In genomic region chr10:76714303-76714702, GRCm38 (mm10) we compare ENCODE assay signal across 29 mouse cellular contexts. TPM values are rescaled to one million over a fixed set of nuclear protein-coding genes. Genes with fewer than 3 reads are reported as not detected.
DNase-seq lines count a peak whose midpoint lies in the region; ATAC-seq lines count a peak whose summit lies in the region.
"Had no signal": no experiment of that assay in that cellular context is flagged by ENCODE, and none has a peak within 500 bp of the region (broad histone marks: within the 10 kb centered on the region; RNA-seq: fewer than 3 reads in every experiment).

No protein-coding gene starts in this region.

- peak; percentile 26 to 49 for DNase-seq in cerebellum, postnatal 14 days
- no peak for DNase-seq in cerebellum, postnatal 4 days (ENCODE audit: low spot score in 2 of 2)
- peak; percentile 32 for DNase-seq in layer of hippocampus, adult 11-12 months (ENCODE audit: low spot score)
- DNase-seq in layer of hippocampus, adult 9-10 months (ENCODE audit: low spot score) = no peak
- no peak for DNase-seq in limb, embryonic 10.5 days (ENCODE audit: low spot score)
- peak; percentile 32 for DNase-seq in brain, adult 2 months (ENCODE audit: low read depth, low spot score)
- DNase-seq in spleen, adult 12 weeks (ENCODE audit: low spot score) = no peak
- DNase-seq: adrenal gland, postnatal 10 days; cerebellum, adult 18-20 months; heart, postnatal 14 days; kidney, adult 2 months; kidney, postnatal 36 days; lung, embryonic 14.5 days; right cerebral cortex, adult 18-20 months; thymus, adult 2 months; thymus, postnatal 36 days had no signal

- no peaks in the 10 kb centered on the region for H3K27me3 ChIP-seq in limb, embryonic 13.5 days
- no peaks in the 10 kb centered on the region for H3K27me3 ChIP-seq in limb, embryonic 10.5 days (ENCODE audit: low read depth, poor library complexity, severe bottlenecking)
- H3K27me3 ChIP-seq: embryonic facial prominence, embryonic 12.5 days; forebrain, embryonic 15.5 days; hindbrain, embryonic 15.5 days; intestine, embryonic 15.5 days; liver, embryonic 15.5 days; neural tube, embryonic 12.5 days had no signal

- H3K27ac ChIP-seq in limb, embryonic 13.5 days = no peak overlapping the region
- no peak overlapping the region for H3K27ac ChIP-seq in limb, embryonic 10.5 days
- H3K27ac ChIP-seq: embryonic facial prominence, embryonic 12.5 days; forebrain, embryonic 10.5 days; forebrain, embryonic 15.5 days; hindbrain, embryonic 10.5 days; hindbrain, embryonic 15.5 days; intestine, embryonic 15.5 days; liver, embryonic 15.5 days; midbrain, embryonic 10.5 days; neural tube, embryonic 12.5 days had no signal

- peaks cover 99% of the 10 kb centered on the region for H3K36me3 ChIP-seq in limb, embryonic 13.5 days
- H3K36me3 ChIP-seq in limb, embryonic 10.5 days = peaks cover 9% of the 10 kb centered on the region
- H3K36me3 ChIP-seq: forebrain, embryonic 10.5 days; forebrain, embryonic 15.5 days; G1E; hindbrain, embryonic 15.5 days; liver, embryonic 15.5 days; midbrain, embryonic 10.5 days; neural tube, embryonic 12.5 days had no signal

- WGBS in limb, embryonic 13.5 days = 88% methylated on average over 7 of the region's 7 CpGs
- WGBS in limb, embryonic 10.5 days = 86% methylated on average over 7 of the region's 7 CpGs

- H3K4me1 ChIP-seq in limb, embryonic 13.5 days = no peaks in the 10 kb centered on the region
- H3K4me1 ChIP-seq in limb, embryonic 10.5 days = 0 out of 2 replicates have a peak, but pooled peaks cover 7% of the 10 kb centered on the region
- H3K4me1 ChIP-seq: embryonic facial prominence, embryonic 12.5 days; forebrain, embryonic 10.5 days; forebrain, embryonic 15.5 days; hindbrain, embryonic 15.5 days; intestine, embryonic 15.5 days; liver, embryonic 15.5 days; midbrain, embryonic 10.5 days; neural tube, embryonic 12.5 days had no signal

- H3K9me3 ChIP-seq in limb, embryonic 13.5 days = no peaks in the 10 kb centered on the region
- no peaks in the 10 kb centered on the region for H3K9me3 ChIP-seq in limb, embryonic 10.5 days (replicated peaks)
- H3K9me3 ChIP-seq: embryonic facial prominence, embryonic 12.5 days; forebrain, embryonic 10.5 days; forebrain, embryonic 15.5 days; G1E; hindbrain, embryonic 10.5 days; hindbrain, embryonic 15.5 days; intestine, embryonic 15.5 days; liver, embryonic 15.5 days; midbrain, embryonic 10.5 days; neural tube, embryonic 12.5 days had no signal

- H3K4me3 ChIP-seq in limb, embryonic 13.5 days = no peak overlapping the region
- no peak overlapping the region for H3K4me3 ChIP-seq in limb, embryonic 10.5 days
- H3K4me3 ChIP-seq: embryonic facial prominence, embryonic 12.5 days; forebrain, embryonic 10.5 days; forebrain, embryonic 15.5 days; hindbrain, embryonic 10.5 days; hindbrain, embryonic 15.5 days; intestine, embryonic 15.5 days; liver, embryonic 15.5 days; midbrain, embryonic 10.5 days; myocyte; neural tube, embryonic 12.5 days had no signal

- no peak overlapping the region for H3K4me2 ChIP-seq in limb, embryonic 13.5 days (replicated peaks)
- H3K4me2 ChIP-seq: embryonic facial prominence, embryonic 12.5 days; forebrain, embryonic 15.5 days; hindbrain, embryonic 15.5 days; intestine, embryonic 15.5 days; liver, embryonic 15.5 days; lung, embryonic 14.5 days; neural tube, embryonic 12.5 days had no signal

- no peak overlapping the region for H3K9ac ChIP-seq in limb, embryonic 13.5 days
- H3K9ac ChIP-seq: embryonic facial prominence, embryonic 12.5 days; forebrain, embryonic 15.5 days; hindbrain, embryonic 15.5 days; intestine, embryonic 15.5 days; liver, embryonic 15.5 days; lung, embryonic 14.5 days; neural tube, embryonic 12.5 days had no signal

- ATAC-seq in limb, embryonic 13.5 days (ENCODE audit: low FRiP score, low read depth) = peak; percentile 52
- ATAC-seq: forebrain, embryonic 15.5 days; intestine, embryonic 15.5 days; midbrain, embryonic 16.5 days had no signal

RNA-seq across cellular contexts. Expression of gene Col6a1, which starts 11.7 kb away (rescaled TPM):
- 149 and 152 TPM in 2 replicates for polyA plus RNA-seq in limb, embryonic 13.5 days (2015; fragmentation: Nextera tagmentation; extraction: Ambion mirVana)
- 4.1 and 7.8 TPM in 2 replicates for polyA plus RNA-seq in limb, embryonic 10.5 days (2016; fragmentation: Nextera tagmentation; extraction: Ambion mirVana)
- polyA plus RNA-seq: G1E had no signal

Comparison
In these comparisons a context has a peak if more than half of its experiments do, and no peak if none do; other contexts are left out.
1. DNase-seq: peak in cerebellum, postnatal 14 days (2 of 2), layer of hippocampus, adult 11-12 months (single experiment) and brain, adult 2 months (single experiment); none in cerebellum, postnatal 4 days (0 of 2), layer of hippocampus, adult 9-10 months (single experiment), limb, embryonic 10.5 days (single experiment) and spleen, adult 12 weeks (single experiment).
2. RNA of gene Col6a1, which starts 11.7 kb away (polyA plus RNA-seq): 149 to 152 TPM in limb, embryonic 13.5 days; 4.1 to 7.8 TPM in limb, embryonic 10.5 days; every median in the first group is over 10 times any median in the second.